8 mouse cellular contexts compared by ENCODE assay signal in the genomic region with DNA sequence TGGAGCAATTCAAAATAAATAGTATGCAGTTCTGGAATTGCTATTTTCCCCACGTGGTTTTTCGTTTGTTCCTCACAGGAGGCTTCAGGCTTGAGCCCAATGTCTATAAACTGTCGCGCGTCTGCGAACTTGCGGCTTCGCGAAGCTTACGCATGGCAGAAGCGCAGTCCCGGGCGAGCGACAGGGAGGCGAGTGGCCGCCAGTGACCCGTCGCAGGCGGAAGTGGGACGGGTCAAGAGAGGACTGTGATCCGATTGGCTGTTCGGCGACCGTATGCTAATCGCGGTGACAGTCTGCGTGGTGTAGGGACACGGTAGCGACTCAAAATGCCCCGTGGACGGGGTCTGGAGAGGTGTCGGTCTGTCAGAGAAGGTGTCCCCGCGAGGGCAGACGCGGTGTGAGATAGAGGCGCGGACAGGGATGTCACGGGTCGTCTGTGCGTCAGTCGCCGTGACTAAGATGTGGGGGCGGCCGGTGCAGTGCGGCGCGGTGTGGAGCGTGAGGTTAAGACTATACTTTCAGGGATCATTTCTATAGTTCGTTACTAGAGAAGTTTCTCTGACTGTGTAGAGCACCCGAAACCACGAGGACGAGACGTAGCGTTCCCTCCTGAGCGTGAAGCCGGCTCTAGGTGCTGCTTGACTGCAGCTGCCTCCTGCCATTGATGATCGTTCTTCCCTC. TPM values are rescaled to one million over a fixed set of nuclear protein-coding genes. Genes with fewer than 3 reads are reported as not detected.
DNase-seq lines count a peak whose midpoint lies in the region; ATAC-seq lines count a peak whose summit lies in the region.
"Not testable (repeated sequence)": the region's sequence is repeated elsewhere in the genome, so short reads cannot be mapped to it uniquely, and the experiment has no call there.

No protein-coding gene starts in this region.

- not testable (repeated sequence) for H3K36me3 ChIP-seq in embryonic facial prominence, embryonic 10.5 days (replicated peaks); intestine, embryonic 16.5 days (ENCODE audit: control insufficient read depth, insufficient read depth, low read length); midbrain, embryonic 10.5 days

- H3K4me1 ChIP-seq in embryonic facial prominence, embryonic 10.5 days; intestine, embryonic 16.5 days (ENCODE audit: control insufficient read depth, insufficient read depth, low read length); midbrain, embryonic 10.5 days: not testable (repeated sequence)

- ATAC-seq in intestine, embryonic 16.5 days: peak; percentile 99

- WGBS in embryonic facial prominence, embryonic 10.5 days: under 1% methylated on average over 27 of the region's 58 CpGs
- under 1% methylated on average over 20 of the region's 58 CpGs for WGBS in intestine, embryonic 16.5 days
- WGBS in midbrain, embryonic 10.5 days: 0% methylated on average over 24 of the region's 58 CpGs

- H3K4me3 ChIP-seq in embryonic facial prominence, embryonic 10.5 days: peak overlapping the region; percentile 47
- peak overlapping the region; percentile 39 for H3K4me3 ChIP-seq in intestine, embryonic 16.5 days (ENCODE audit: low read length)
- H3K4me3 ChIP-seq in midbrain, embryonic 10.5 days: peak overlapping the region; percentile 38

- peak overlapping the region; percentile 53 for H3K4me2 ChIP-seq in intestine, embryonic 16.5 days (ENCODE audit: low read depth, low read length)

- intact Hi-C loops in left cerebral cortex, postnatal 36 days (cut with DNase I): not testable (repeated sequence)

- DNase-seq in adrenal gland, adult 18-20 months (ENCODE audit: low spot score in 2 of 2): peak; percentile 74 to 78
- peak; percentile 81 for DNase-seq in embryonic facial prominence, embryonic 10.5 days (ENCODE audit: low spot score)
- peak; percentile 48 to 79 for DNase-seq in gastrocnemius, postnatal 4 days (ENCODE audit: low spot score in 2 of 2)
- peak; percentile 74 to 76 for DNase-seq in left cerebral cortex, postnatal 36 days (ENCODE audit: low spot score in 2 of 2)
- peak; percentile 77 for DNase-seq in midbrain, embryonic 10.5 days (ENCODE audit: low spot score)
- DNase-seq in right cerebral cortex, postnatal 36 days (ENCODE audit: low spot score in 2 of 2): peak; percentile 71 to 75
- peak; percentile 63 to 86 for DNase-seq in urinary bladder, postnatal 36 days (ENCODE audit: low spot score in 2 of 2)

- H3K9me3 ChIP-seq in embryonic facial prominence, embryonic 10.5 days; intestine, embryonic 16.5 days (ENCODE audit: control insufficient read depth, low read length); midbrain, embryonic 10.5 days (replicated peaks): not testable (repeated sequence)

- not testable (repeated sequence) for H3K27me3 ChIP-seq in embryonic facial prominence, embryonic 10.5 days (replicated peaks; ENCODE audit: low read depth, poor library complexity, severe bottlenecking); intestine, embryonic 16.5 days (replicated peaks; ENCODE audit: control insufficient read depth, insufficient read depth, low read length); midbrain, embryonic 10.5 days (ENCODE audit: low read depth, poor library complexity, severe bottlenecking)

- H3K27ac ChIP-seq in embryonic facial prominence, embryonic 10.5 days (replicated peaks): peak overlapping the region; percentile 79
- H3K27ac ChIP-seq in intestine, embryonic 16.5 days (ENCODE audit: low read length): not testable (repeated sequence)
- H3K27ac ChIP-seq in midbrain, embryonic 10.5 days (replicated peaks): peak overlapping the region; percentile 81

- peak overlapping the region; percentile 59 for H3K9ac ChIP-seq in intestine, embryonic 16.5 days (ENCODE audit: low read depth, low read length)

RNA-seq across cellular contexts. Expression of a gene that starts 57.1 kb away (rescaled TPM):
- total RNA-seq in adrenal gland, adult 18-20 months (2021): under 1 TPM; 0.07 to 0.26 TPM
- 0.50 TPM in 1 of 2 replicates, not detected in the other for polyA plus RNA-seq in embryonic facial prominence, embryonic 10.5 days (2016; fragmentation: Nextera tagmentation; extraction: Ambion mirVana)
- 1 to 10 TPM; 1.0 to 1.3 TPM for total RNA-seq in gastrocnemius, postnatal 4 days (2021)
- 0.53 and 0.70 TPM in 2 replicates for polyA plus RNA-seq in intestine, embryonic 16.5 days (2015; fragmentation: Nextera tagmentation; extraction: Ambion mirVana)
- under 1 TPM; 0.10 to 0.68 TPM for total RNA-seq in left cerebral cortex, postnatal 36 days (2021)
- polyA plus RNA-seq in midbrain, embryonic 10.5 days (2016; fragmentation: Nextera tagmentation; extraction: Ambion mirVana): 0.37 TPM in 1 of 2 replicates, not detected in the other

RNA-seq across cellular contexts. Expression of a gene that starts 57.2 kb away (rescaled TPM):
- total RNA-seq in adrenal gland, adult 18-20 months (2021): 1 to 10 TPM; 2.8 to 4.9 TPM
- 11.5 and 11.9 TPM in 2 replicates for polyA plus RNA-seq in embryonic facial prominence, embryonic 10.5 days (2016; fragmentation: Nextera tagmentation; extraction: Ambion mirVana)
- 1 to 10 TPM; 3.9 to 4.6 TPM for total RNA-seq in gastrocnemius, postnatal 4 days (2021)
- polyA plus RNA-seq in intestine, embryonic 16.5 days (2015; fragmentation: Nextera tagmentation; extraction: Ambion mirVana): 4.7 and 5.3 TPM in 2 replicates
- total RNA-seq in left cerebral cortex, postnatal 36 days (2021): 1 to 10 TPM; 3.5 to 4.4 TPM
- polyA plus RNA-seq in midbrain, embryonic 10.5 days (2016; fragmentation: Nextera tagmentation; extraction: Ambion mirVana): 13.1 and 15.1 TPM in 2 replicates
